Mouse (Mus musculus): ENCODE data around the gene Col4a1. TPM values are rescaled to one million over a fixed set of nuclear protein-coding genes. Genes with fewer than 3 reads are reported as not detected.

The Col4a1 gene
- polyA plus RNA-seq, 1 experiment from 2014 or later: 68.6 TPM

DNA sequence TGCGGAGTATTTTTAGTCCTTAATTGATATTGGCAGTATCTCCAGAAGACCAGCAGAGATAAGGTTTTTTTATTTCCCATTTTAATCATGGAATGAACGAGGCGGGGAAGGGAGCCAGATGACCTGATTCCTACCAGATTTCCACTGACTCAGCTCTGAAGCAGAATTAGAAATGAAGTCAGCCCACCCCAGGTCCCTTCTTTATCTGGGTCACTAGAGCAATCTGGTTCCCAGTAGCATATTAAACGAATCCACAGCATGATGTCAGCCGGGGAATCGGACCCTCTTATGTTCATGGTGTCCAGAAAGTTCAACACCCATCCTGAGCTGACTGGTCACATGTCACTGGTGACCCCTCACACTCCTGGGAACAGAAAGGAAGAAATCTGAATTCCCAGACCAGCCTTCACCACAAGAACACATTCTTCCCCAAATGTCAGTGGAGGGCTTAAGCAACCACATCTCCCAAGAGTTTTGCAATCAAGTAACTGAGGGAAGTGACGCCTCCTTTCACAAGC, 63.0 kb downstream of the Col4a1 start:
- no peak for ATAC-seq
- Histone ChIP-seq H3K9ac (ENCODE audit: low read depth, low read length) (no peak overlapping the region), H3K27me3 (replicated peaks; ENCODE audit: control insufficient read depth, insufficient read depth, low read length) (no peaks in the 10 kb centered on the region), H3K4me2 (ENCODE audit: low read length) (no peak overlapping the region), H3K4me1 (ENCODE audit: control insufficient read depth, insufficient read depth, low read depth, low read length) (no peaks in the 10 kb centered on the region), H3K36me3 (ENCODE audit: control insufficient read depth, insufficient read depth, low read length) (no peaks in the 10 kb centered on the region), H3K27ac (ENCODE audit: low read depth, low read length) (no peak overlapping the region), H3K9me3 (ENCODE audit: control insufficient read depth, low read length) (no peaks in the 10 kb centered on the region), H3K4me3 (ENCODE audit: low read length) (no peak overlapping the region)
- 64% methylated on average over 7 of the region's 7 CpGs for WGBS

DNA sequence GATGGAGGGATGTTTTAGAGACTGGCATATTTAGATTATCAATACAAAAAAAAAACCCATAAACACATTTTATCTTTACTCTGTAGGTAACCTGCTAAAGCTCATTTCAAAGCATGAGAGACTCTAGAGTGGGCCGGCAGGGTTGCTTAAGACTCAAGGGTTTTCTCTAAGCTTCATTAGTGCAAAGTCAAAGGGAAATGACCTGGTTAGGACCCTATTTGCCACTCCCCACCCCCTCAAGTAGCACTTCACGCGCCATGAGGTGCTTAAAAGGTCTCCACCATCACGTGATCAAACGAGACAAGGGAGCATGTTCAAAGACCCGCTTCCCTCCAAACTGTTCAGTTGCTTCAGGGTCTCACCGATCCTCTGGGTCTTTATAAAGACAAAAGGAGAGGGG, 63.9 kb downstream of the Col4a1 start:
- H3K4me3 ChIP-seq (ENCODE audit: low read length): no peak overlapping the region
- ATAC-seq: no peak
- H3K36me3 ChIP-seq (ENCODE audit: control insufficient read depth, insufficient read depth, low read length): no peaks in the 10 kb centered on the region
- H3K9me3 ChIP-seq (ENCODE audit: control insufficient read depth, low read length): no peaks in the 10 kb centered on the region
- no peak overlapping the region; the same call in 1 of the 2 replicates for H3K27ac ChIP-seq (ENCODE audit: low read depth, low read length)
- 59% methylated on average over 7 of the region's 7 CpGs for WGBS
- no peak overlapping the region for H3K4me2 ChIP-seq (ENCODE audit: low read length)
- no peaks in the 10 kb centered on the region for H3K27me3 ChIP-seq (replicated peaks; ENCODE audit: control insufficient read depth, insufficient read depth, low read length)
- no peaks in the 10 kb centered on the region for H3K4me1 ChIP-seq (ENCODE audit: control insufficient read depth, insufficient read depth, low read depth, low read length)
- H3K9ac ChIP-seq (ENCODE audit: low read depth, low read length): no peak overlapping the region

DNA sequence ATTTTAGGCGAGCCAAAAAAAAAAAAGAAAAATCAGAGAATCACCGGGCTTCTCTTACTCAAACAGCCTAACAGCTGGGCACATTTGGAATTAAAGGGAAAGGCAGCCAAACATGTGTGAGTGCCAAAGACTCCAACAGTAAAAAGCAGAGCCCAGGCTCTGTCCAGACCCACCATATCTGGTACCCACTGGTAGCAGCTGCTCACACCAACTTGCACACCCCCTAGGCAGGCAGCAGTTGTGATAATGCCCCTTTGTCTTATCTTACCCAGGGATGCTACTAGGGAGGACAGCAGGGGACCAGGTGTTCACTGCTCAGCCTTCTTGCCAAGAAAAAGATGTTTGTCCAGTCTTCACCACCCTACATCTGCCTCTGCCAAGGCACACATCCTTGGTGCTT, 71.1 kb downstream of the Col4a1 start:
- H3K4me3 ChIP-seq (ENCODE audit: low read length): no peak overlapping the region
- WGBS: 67% methylated on average over 2 of the region's 2 CpGs
- H3K36me3 ChIP-seq (ENCODE audit: control insufficient read depth, insufficient read depth, low read length): no peaks in the 10 kb centered on the region
- no peaks in the 10 kb centered on the region for H3K27me3 ChIP-seq (replicated peaks; ENCODE audit: control insufficient read depth, insufficient read depth, low read length)
- no peak overlapping the region for H3K9ac ChIP-seq (ENCODE audit: low read depth, low read length)
- H3K4me1 ChIP-seq (ENCODE audit: control insufficient read depth, insufficient read depth, low read depth, low read length): no peaks in the 10 kb centered on the region
- no peak overlapping the region for H3K4me2 ChIP-seq (ENCODE audit: low read length)
- ATAC-seq: no peak
- H3K9me3 ChIP-seq (ENCODE audit: control insufficient read depth, low read length): no peaks in the 10 kb centered on the region
- H3K27ac ChIP-seq (ENCODE audit: low read depth, low read length): no peak overlapping the region

DNA sequence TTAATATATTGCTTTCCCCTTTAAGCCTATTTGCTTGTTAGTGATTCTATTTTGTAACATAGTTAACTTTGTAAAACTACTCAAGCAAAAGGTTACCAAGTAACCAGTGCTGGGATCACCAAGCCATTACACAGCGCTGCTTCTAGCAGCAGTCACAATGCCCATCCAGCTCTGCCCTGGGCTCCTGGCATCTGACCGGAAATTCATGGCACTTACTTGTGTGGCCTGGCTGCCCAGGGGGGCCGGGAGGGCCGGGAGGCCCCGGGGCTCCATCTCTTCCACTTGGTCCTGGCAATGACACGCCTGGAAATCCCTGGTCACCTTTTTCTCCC, 77.8 kb downstream of the Col4a1 start:
- no peaks in the 10 kb centered on the region for H3K9me3 ChIP-seq (ENCODE audit: control insufficient read depth, low read length)
- no peaks in the 10 kb centered on the region for H3K27me3 ChIP-seq (replicated peaks; ENCODE audit: control insufficient read depth, insufficient read depth, low read length)
- no peaks in the 10 kb centered on the region for H3K4me1 ChIP-seq (ENCODE audit: control insufficient read depth, insufficient read depth, low read depth, low read length)
- no peak overlapping the region for H3K4me3 ChIP-seq (ENCODE audit: low read length)
- no peak overlapping the region; the same call in 1 of the 2 replicates for H3K9ac ChIP-seq (ENCODE audit: low read depth, low read length)
- no peak for ATAC-seq
- 70% methylated on average over 6 of the region's 6 CpGs for WGBS
- H3K27ac ChIP-seq (ENCODE audit: low read depth, low read length): no peak overlapping the region
- no peaks in the 10 kb centered on the region for H3K36me3 ChIP-seq (ENCODE audit: control insufficient read depth, insufficient read depth, low read length)
- no peak overlapping the region for H3K4me2 ChIP-seq (ENCODE audit: low read length)

DNA sequence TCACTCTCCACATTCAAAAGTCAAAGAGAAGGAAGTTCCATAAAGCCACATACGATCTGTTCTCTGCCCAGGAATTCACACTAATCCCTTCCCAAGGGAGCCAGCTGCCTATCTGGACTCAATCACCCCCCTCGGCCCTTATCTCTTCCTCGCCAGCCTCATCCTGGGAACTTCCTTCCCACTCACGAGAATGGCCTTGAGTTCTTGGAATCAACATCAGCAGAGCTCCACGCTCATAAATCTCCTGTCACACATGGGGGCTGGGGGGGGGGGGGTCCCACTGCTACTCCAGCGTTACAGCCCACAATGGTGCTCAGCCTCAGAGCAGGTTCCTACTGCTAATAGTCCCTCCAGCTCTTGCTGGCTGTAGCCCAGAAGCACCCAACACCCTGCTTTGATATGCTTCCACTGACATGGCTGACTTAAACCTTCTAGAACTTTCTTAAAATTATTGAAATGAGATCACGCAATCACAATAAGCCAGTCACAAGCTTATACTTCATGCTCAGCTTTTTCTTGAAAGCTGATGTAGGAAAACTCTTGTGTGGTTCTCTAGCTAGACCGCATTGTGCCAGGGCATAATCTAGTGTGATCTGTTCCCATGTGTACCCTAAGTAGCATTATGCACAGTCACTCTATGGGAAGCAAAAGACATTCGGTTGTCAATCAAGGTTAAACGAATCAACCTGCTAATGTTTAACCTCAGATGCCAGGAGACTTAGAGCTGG, 78.3 kb downstream of the Col4a1 start:
- no peak overlapping the region for H3K9ac ChIP-seq (ENCODE audit: low read depth, low read length)
- no peaks in the 10 kb centered on the region for H3K9me3 ChIP-seq (ENCODE audit: control insufficient read depth, low read length)
- no peak overlapping the region for H3K4me3 ChIP-seq (ENCODE audit: low read length)
- H3K36me3 ChIP-seq (ENCODE audit: control insufficient read depth, insufficient read depth, low read length): no peaks in the 10 kb centered on the region
- 54% methylated on average over 10 of the region's 10 CpGs for WGBS
- no peaks in the 10 kb centered on the region for H3K4me1 ChIP-seq (ENCODE audit: control insufficient read depth, insufficient read depth, low read depth, low read length)
- no peaks in the 10 kb centered on the region for H3K27me3 ChIP-seq (replicated peaks; ENCODE audit: control insufficient read depth, insufficient read depth, low read length)
- H3K4me2 ChIP-seq (ENCODE audit: low read length): no peak overlapping the region
- no peak overlapping the region for H3K27ac ChIP-seq (ENCODE audit: low read depth, low read length)
- no peak for ATAC-seq

DNA sequence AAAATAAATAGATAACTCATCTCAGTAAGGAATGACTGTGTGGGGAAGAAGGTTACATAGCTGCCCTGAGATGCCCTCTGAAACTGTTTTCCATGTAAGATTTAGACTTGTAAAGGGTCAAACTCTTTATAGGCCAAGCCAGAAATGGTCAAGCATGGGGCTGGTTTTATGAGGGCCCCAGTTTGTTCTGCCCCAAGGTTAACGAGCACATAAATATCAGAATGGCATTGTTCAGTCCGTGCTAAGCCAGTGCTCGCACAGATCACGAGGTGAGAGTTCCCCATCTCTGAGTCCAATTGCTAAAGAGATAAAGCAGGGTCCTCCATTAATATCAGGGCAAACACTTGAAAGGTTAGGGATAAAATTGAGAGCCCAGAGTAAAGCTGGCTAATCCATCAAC, 79.6 kb downstream of the Col4a1 start:
- Histone ChIP-seq H3K4me2 (ENCODE audit: low read length) (no peak overlapping the region), H3K9me3 (ENCODE audit: control insufficient read depth, low read length) (no peaks in the 10 kb centered on the region), H3K4me3 (ENCODE audit: low read length) (no peak overlapping the region), H3K27me3 (replicated peaks; ENCODE audit: control insufficient read depth, insufficient read depth, low read length) (no peaks in the 10 kb centered on the region), H3K9ac (ENCODE audit: low read depth, low read length) (no peak overlapping the region), H3K4me1 (ENCODE audit: control insufficient read depth, insufficient read depth, low read depth, low read length) (no peaks in the 10 kb centered on the region), H3K27ac (ENCODE audit: low read depth, low read length) (no peak overlapping the region), H3K36me3 (ENCODE audit: control insufficient read depth, insufficient read depth, low read length) (no peaks in the 10 kb centered on the region)
- WGBS: 81% methylated on average over 4 of the region's 4 CpGs
- no peak for ATAC-seq

DNA sequence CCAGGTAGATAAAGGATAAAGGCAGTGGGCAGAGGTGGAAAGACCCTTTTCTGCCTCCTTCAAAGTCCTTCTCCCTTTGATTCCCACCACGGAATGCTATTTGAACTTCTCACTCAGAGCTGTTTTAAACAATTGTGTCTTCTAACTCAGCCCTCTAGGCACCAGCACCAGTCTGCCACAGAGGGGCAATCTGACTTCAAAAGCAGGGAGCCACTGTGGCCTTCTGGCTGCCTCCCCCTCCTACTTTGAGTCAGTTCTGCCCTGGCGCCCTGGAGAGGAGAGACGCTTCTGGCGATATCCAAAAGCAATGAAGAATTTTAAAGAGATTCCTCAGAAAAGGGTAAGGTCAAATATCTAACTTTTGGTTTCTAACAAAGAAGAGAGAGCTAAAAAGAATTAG, 82.3 kb downstream of the Col4a1 start:
- ATAC-seq: no peak
- no peak overlapping the region for H3K27ac ChIP-seq (ENCODE audit: low read depth, low read length)
- H3K4me2 ChIP-seq (ENCODE audit: low read length): no peak overlapping the region
- no peak overlapping the region for H3K9ac ChIP-seq (ENCODE audit: low read depth, low read length)
- WGBS: 30% methylated on average over 4 of the region's 4 CpGs
- no peaks in the 10 kb centered on the region for H3K36me3 ChIP-seq (ENCODE audit: control insufficient read depth, insufficient read depth, low read length)
- H3K4me3 ChIP-seq (ENCODE audit: low read length): no peak overlapping the region
- H3K4me1 ChIP-seq (ENCODE audit: control insufficient read depth, insufficient read depth, low read depth, low read length): no peaks in the 10 kb centered on the region
- no peaks in the 10 kb centered on the region for H3K9me3 ChIP-seq (ENCODE audit: control insufficient read depth, low read length)
- no peaks in the 10 kb centered on the region for H3K27me3 ChIP-seq (replicated peaks; ENCODE audit: control insufficient read depth, insufficient read depth, low read length)

DNA sequence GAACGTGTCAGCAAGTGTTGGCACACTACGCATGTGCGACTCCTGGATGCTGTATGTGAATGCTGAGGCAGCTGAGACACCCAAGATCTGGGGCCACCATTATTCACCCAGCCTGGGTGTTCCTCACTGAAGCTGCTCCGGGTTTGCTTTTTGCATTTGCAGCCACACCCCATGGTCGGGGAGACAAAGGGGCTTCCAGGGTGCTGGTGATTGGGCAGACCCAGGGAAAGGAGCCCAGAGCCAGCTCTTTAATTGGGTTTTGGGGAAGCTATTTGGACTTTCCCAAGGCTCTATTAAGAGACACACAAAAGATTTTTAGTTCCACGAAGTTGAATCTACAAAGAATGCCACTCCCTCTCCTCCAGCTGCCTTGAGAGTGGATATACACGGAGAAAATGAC, 85.2 kb downstream of the Col4a1 start:
- WGBS: 42% methylated on average over 7 of the region's 7 CpGs
- no peak overlapping the region for H3K27ac ChIP-seq (ENCODE audit: low read depth, low read length)

DNA sequence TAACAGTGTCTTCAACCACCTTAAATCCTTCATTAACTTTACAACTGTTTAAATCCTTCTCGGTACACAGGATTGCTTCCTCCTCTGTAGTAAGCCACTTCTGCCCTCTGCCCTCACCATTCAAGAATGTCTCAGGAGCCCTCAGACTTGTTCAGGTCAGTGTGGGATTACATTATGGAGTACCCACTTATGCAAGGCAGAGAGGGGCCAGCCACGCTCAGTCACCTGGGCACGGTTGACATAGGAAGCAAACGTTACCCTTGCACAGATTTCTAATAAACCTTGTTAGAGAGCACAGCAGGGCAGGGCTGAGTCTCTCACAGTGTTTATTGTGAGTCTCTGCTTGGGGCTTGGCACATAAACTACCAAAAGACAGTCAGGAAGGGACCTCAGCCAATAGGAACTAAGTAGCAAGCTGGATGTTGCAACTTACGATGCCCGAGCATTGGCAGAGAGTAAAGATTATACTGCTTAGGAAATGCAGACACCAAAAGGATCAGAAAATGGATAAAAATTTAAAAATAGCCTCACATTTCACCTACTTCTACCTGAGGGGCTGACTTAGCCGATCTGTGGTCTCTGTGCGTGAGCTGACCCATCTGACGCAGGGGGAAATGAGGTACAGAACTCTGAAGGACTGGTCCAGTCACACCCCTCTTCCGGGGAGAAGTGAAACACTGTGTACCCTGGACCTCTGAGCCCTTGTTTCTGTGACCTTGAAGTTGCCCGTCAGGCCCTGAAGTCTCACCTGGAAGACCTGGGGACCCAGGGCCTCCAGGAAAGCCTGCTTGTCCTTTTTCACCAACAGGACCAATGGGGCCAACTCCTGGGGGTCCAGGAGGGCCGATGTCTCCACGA, 86.8 kb downstream of the Col4a1 start:
- Histone ChIP-seq H3K27me3 (replicated peaks; ENCODE audit: control insufficient read depth, insufficient read depth, low read length) (no peaks in the 10 kb centered on the region), H3K9me3 (ENCODE audit: control insufficient read depth, low read length) (no peaks in the 10 kb centered on the region), H3K4me3 (ENCODE audit: low read length) (no peak overlapping the region), H3K36me3 (ENCODE audit: control insufficient read depth, insufficient read depth, low read length) (no peaks in the 10 kb centered on the region), H3K4me2 (ENCODE audit: low read length) (no peak overlapping the region), H3K27ac (ENCODE audit: low read depth, low read length) (no peak overlapping the region), H3K4me1 (ENCODE audit: control insufficient read depth, insufficient read depth, low read depth, low read length) (no peaks in the 10 kb centered on the region), H3K9ac (ENCODE audit: low read depth, low read length) (no peak overlapping the region)
- no peak for ATAC-seq
- 81% methylated on average over 13 of the region's 13 CpGs for WGBS

More for the DNA sequence above, 85.2 kb downstream of the Col4a1 start:
- H3K4me1 ChIP-seq (ENCODE audit: control insufficient read depth, insufficient read depth, low read depth, low read length): no peaks in the 10 kb centered on the region
- no peak overlapping the region for H3K4me2 ChIP-seq (ENCODE audit: low read length)
- no peaks in the 10 kb centered on the region for H3K27me3 ChIP-seq (replicated peaks; ENCODE audit: control insufficient read depth, insufficient read depth, low read length)
- no peaks in the 10 kb centered on the region for H3K36me3 ChIP-seq (ENCODE audit: control insufficient read depth, insufficient read depth, low read length)
- H3K9ac ChIP-seq (ENCODE audit: low read depth, low read length): no peak overlapping the region
- ATAC-seq: no peak
- no peak overlapping the region for H3K4me3 ChIP-seq (ENCODE audit: low read length)
- H3K9me3 ChIP-seq (ENCODE audit: control insufficient read depth, low read length): no peaks in the 10 kb centered on the region

All from hindbrain, embryonic 16.5 days (tissue).